Comparison of ENCODE assay signal across 8 mouse cellular contexts in the genomic region with DNA sequence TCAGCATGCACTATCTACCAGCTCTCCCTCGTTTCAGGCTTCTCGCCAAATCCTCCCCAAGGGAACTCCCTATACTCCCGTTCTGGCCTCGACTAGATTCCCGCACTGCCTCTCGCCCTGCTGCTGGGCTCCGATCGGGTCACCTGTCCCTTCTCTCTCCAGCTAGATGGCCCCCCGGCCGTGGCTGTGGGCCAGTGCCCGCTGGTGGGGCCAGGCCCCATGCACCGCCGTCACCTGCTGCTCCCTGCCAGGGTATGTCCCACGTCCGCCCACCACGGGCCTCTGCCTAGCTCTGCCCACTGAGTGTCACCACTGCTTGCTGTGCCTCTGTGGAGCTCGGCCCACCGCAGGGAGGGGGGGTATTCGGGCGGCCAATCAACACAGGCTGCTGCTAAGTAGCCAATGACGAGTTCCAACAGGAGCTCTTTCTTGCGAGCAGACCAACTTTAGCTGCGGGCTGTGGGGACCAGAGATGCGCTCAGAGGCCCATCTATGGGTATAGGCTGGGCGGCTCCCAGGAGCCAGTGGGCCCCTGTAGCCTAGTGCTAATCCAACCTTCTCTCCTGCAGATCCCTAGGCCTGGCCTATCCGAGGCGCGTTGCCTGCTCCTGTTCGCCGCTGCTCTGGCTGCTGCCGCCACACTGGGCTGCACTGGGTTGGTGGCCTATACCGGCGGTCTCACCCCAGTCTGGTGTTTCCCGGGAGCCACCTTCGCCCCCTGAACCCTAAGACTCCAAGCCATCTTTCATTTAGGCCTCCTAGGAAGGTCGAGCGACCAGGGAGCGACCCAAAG. TPM values are rescaled to one million over a fixed set of nuclear protein-coding genes. Genes with fewer than 3 reads are reported as not detected.
A peak's percentile ranks its signal among the peaks of the same experiment; 100 is the strongest.
DNase-seq lines count a peak whose midpoint lies in the region; ATAC-seq and TF ChIP-seq lines count a peak whose summit lies in the region.

No protein-coding gene starts in this region.

- no peaks in the 10 kb centered on the region for H3K79me2 ChIP-seq in myocyte (ENCODE audit: control insufficient read depth, insufficient read depth)

- WGBS in forebrain, embryonic 16.5 days = 3% methylated on average over 38 of the region's 38 CpGs
- WGBS in hindbrain, embryonic 13.5 days = 6% methylated on average over 38 of the region's 38 CpGs
- WGBS in limb, embryonic 15.5 days = 4% methylated on average over 38 of the region's 38 CpGs

- H3K9me3 ChIP-seq in forebrain, embryonic 16.5 days (ENCODE audit: control insufficient read depth, low read length) = no peaks in the 10 kb centered on the region
- no peaks in the 10 kb centered on the region for H3K9me3 ChIP-seq in hindbrain, embryonic 13.5 days
- H3K9me3 ChIP-seq in limb, embryonic 15.5 days = no peaks in the 10 kb centered on the region

- H3ac ChIP-seq in myocyte (ENCODE audit: control insufficient read depth, insufficient read length) = no peak overlapping the region

- DNase-seq in frontal cortex, postnatal 25 days (ENCODE audit: low spot score in 2 of 2) = no peak
- DNase-seq in ZHBTc4 (ENCODE audit: low read depth, low spot score) = peak; percentile 75
- no peak for DNase-seq in T-cell, adult 2 months (ENCODE audit: low spot score)

- H3K4me2 ChIP-seq in forebrain, embryonic 16.5 days (ENCODE audit: low read length) = peak overlapping the region; percentile 95
- H3K4me2 ChIP-seq in hindbrain, embryonic 13.5 days = peak overlapping the region; percentile 96
- peak overlapping the region; percentile 88 for H3K4me2 ChIP-seq in limb, embryonic 15.5 days
- H3K4me2 ChIP-seq in myocyte (ENCODE audit: low read depth) = no peak overlapping the region

- no peak overlapping the region; the same call in 1 of the 2 replicates for H3K27ac ChIP-seq in forebrain, embryonic 16.5 days (ENCODE audit: low read length)
- peak overlapping the region; percentile 44; the same call in 1 of the 2 replicates for H3K27ac ChIP-seq in hindbrain, embryonic 13.5 days
- peak overlapping the region; percentile 93 for H3K27ac ChIP-seq in limb, embryonic 15.5 days

- peaks cover 47% of the 10 kb centered on the region for H3K4me1 ChIP-seq in forebrain, embryonic 16.5 days (replicated peaks; ENCODE audit: control insufficient read depth, insufficient read depth, low read length)
- peaks cover 55% of the 10 kb centered on the region for H3K4me1 ChIP-seq in hindbrain, embryonic 13.5 days (replicated peaks)
- H3K4me1 ChIP-seq in limb, embryonic 15.5 days = peaks cover 49% of the 10 kb centered on the region

- 0 out of 2 replicates have a peak overlapping the region, but pooled peaks have one; percentile 6 for H3K4me3 ChIP-seq in forebrain, embryonic 16.5 days (replicated peaks; ENCODE audit: low read length)
- H3K4me3 ChIP-seq in hindbrain, embryonic 13.5 days = peak overlapping the region; percentile 55
- peak overlapping the region; percentile 86 for H3K4me3 ChIP-seq in limb, embryonic 15.5 days
- no peak overlapping the region for H3K4me3 ChIP-seq in myocyte

- ATAC-seq in frontal cortex, adult (ENCODE audit: low TSS enrichment) = 0 out of 2 replicates have a peak, but pooled peaks have one; percentile 4
- ATAC-seq in forebrain, embryonic 16.5 days = peak; percentile 61
- peak; percentile 53 for ATAC-seq in hindbrain, embryonic 13.5 days (ENCODE audit: low FRiP score)
- ATAC-seq in limb, embryonic 15.5 days (ENCODE audit: insufficient number of reproducible peaks, low FRiP score, low TSS enrichment, low read depth) = peak; percentile 35

- TF ChIP-seq POLR2A in myocyte (IDR thresholded peaks at IDR 0.05; ENCODE audit: insufficient read length, low read depth) = no peak

- H3K27me3 ChIP-seq in forebrain, embryonic 16.5 days (replicated peaks; ENCODE audit: control insufficient read depth, insufficient read depth, low read length) = no peaks in the 10 kb centered on the region
- H3K27me3 ChIP-seq in hindbrain, embryonic 13.5 days = peaks cover 62% of the 10 kb centered on the region
- H3K27me3 ChIP-seq in limb, embryonic 15.5 days = peaks cover 4% of the 10 kb centered on the region; the same call in 1 of the 2 replicates
- no peaks in the 10 kb centered on the region for H3K27me3 ChIP-seq in myocyte (ENCODE audit: control insufficient read depth, insufficient read depth, insufficient read length)

- H3K36me3 ChIP-seq in forebrain, embryonic 16.5 days (ENCODE audit: control insufficient read depth, insufficient read depth) = peaks cover 10% of the 10 kb centered on the region
- H3K36me3 ChIP-seq in hindbrain, embryonic 13.5 days = peaks cover 48% of the 10 kb centered on the region
- peaks cover 42% of the 10 kb centered on the region for H3K36me3 ChIP-seq in limb, embryonic 15.5 days
- peaks cover 17% of the 10 kb centered on the region for H3K36me3 ChIP-seq in myocyte (ENCODE audit: control insufficient read depth, insufficient read depth)

- H3K9ac ChIP-seq in forebrain, embryonic 16.5 days (replicated peaks; ENCODE audit: low read depth, low read length) = peak overlapping the region; percentile 41; the same call in 1 of the 2 replicates
- H3K9ac ChIP-seq in hindbrain, embryonic 13.5 days = peak overlapping the region; percentile 59
- H3K9ac ChIP-seq in limb, embryonic 15.5 days = peak overlapping the region; percentile 42

TF ChIP-seq in myocyte, 11 proteins besides CTCF, POLR2A, EP300 and RAD21:
- TF ChIP-seq MYOG (IDR thresholded peaks at IDR 0.05; ENCODE audit: control insufficient read depth in 1 of 3, insufficient read depth in 1 of 3, insufficient read length in 2 of 3, low read depth in 2 of 3) (no peak), POLR2AphosphoS2 (IDR thresholded peaks at IDR 0.05; ENCODE audit: insufficient read length, low read depth) (peak; percentile 57)

RNA-seq across cellular contexts. Expression of gene Six5, which starts 1.8 kb away (rescaled TPM):
- 1.7 and 2.1 TPM in 2 replicates for polyA plus RNA-seq in forebrain, embryonic 16.5 days (2015; fragmentation: Nextera tagmentation; extraction: Ambion mirVana)
- 2.4 and 2.8 TPM in 2 replicates for polyA plus RNA-seq in hindbrain, embryonic 13.5 days (2015; fragmentation: Nextera tagmentation; extraction: Ambion mirVana)
- polyA plus RNA-seq in limb, embryonic 15.5 days (2015; fragmentation: Nextera tagmentation; extraction: Ambion mirVana) = 11.5 and 13.5 TPM in 2 replicates
- polyA plus RNA-seq in myocyte (2012; fragmentation: generic; extraction: Trizol) = 1.6 TPM

RNA-seq across cellular contexts. Expression of gene Dmpk, which starts 8.9 kb away (rescaled TPM):
- 5.6 and 10.1 TPM in 2 replicates for polyA plus RNA-seq in forebrain, embryonic 16.5 days (2015; fragmentation: Nextera tagmentation; extraction: Ambion mirVana)
- polyA plus RNA-seq in hindbrain, embryonic 13.5 days (2015; fragmentation: Nextera tagmentation; extraction: Ambion mirVana) = 9.4 and 11.6 TPM in 2 replicates
- polyA plus RNA-seq in limb, embryonic 15.5 days (2015; fragmentation: Nextera tagmentation; extraction: Ambion mirVana) = 32.5 and 64.0 TPM in 2 replicates
- 294 TPM for polyA plus RNA-seq in myocyte (2012; fragmentation: generic; extraction: Trizol)

RNA-seq across cellular contexts. Expression of gene Dmwd, which starts 16.6 kb away (rescaled TPM):
- polyA plus RNA-seq in forebrain, embryonic 16.5 days (2015; fragmentation: Nextera tagmentation; extraction: Ambion mirVana) = 28.1 and 29.7 TPM in 2 replicates
- 25.4 and 25.6 TPM in 2 replicates for polyA plus RNA-seq in hindbrain, embryonic 13.5 days (2015; fragmentation: Nextera tagmentation; extraction: Ambion mirVana)
- polyA plus RNA-seq in limb, embryonic 15.5 days (2015; fragmentation: Nextera tagmentation; extraction: Ambion mirVana) = 15.0 and 15.5 TPM in 2 replicates
- polyA plus RNA-seq in myocyte (2012; fragmentation: generic; extraction: Trizol) = 83.7 TPM

RNA-seq across cellular contexts. Expression of gene Gm4969, which starts 25.6 kb away (rescaled TPM):
- 3.9 and 4.9 TPM in 2 replicates for polyA plus RNA-seq in forebrain, embryonic 16.5 days (2015; fragmentation: Nextera tagmentation; extraction: Ambion mirVana)
- polyA plus RNA-seq in hindbrain, embryonic 13.5 days (2015; fragmentation: Nextera tagmentation; extraction: Ambion mirVana) = 2.2 and 3.6 TPM in 2 replicates
- 2.4 and 2.6 TPM in 2 replicates for polyA plus RNA-seq in limb, embryonic 15.5 days (2015; fragmentation: Nextera tagmentation; extraction: Ambion mirVana)
- polyA plus RNA-seq in myocyte (2012; fragmentation: generic; extraction: Trizol) = not detected

RNA-seq across cellular contexts. Expression of gene Fbxo46, which starts 27.1 kb away (rescaled TPM):
- 25.4 and 28.3 TPM in 2 replicates for polyA plus RNA-seq in forebrain, embryonic 16.5 days (2015; fragmentation: Nextera tagmentation; extraction: Ambion mirVana)
- polyA plus RNA-seq in hindbrain, embryonic 13.5 days (2015; fragmentation: Nextera tagmentation; extraction: Ambion mirVana) = 18.9 and 20.2 TPM in 2 replicates
- polyA plus RNA-seq in limb, embryonic 15.5 days (2015; fragmentation: Nextera tagmentation; extraction: Ambion mirVana) = 16.1 and 16.9 TPM in 2 replicates
- 6.2 TPM for polyA plus RNA-seq in myocyte (2012; fragmentation: generic; extraction: Trizol)

Comparison
In these comparisons a context has a peak if more than half of its experiments do, and no peak if none do; other contexts are left out.
1. ATAC-seq: peak in every context shown above with its lines; median percentile 61 in forebrain, embryonic 16.5 days; 53 in hindbrain, embryonic 13.5 days; 35 in limb, embryonic 15.5 days; 4 in frontal cortex, adult.